Mouse (Mus musculus): ENCODE data around the gene Ephb2. TPM values are rescaled to one million over a fixed set of nuclear protein-coding genes. Genes with fewer than 3 reads are reported as not detected.

Ephb2 gene
- polyA plus RNA-seq (2021; fragmentation: Nextera tagmentation), result 0.70 and 1.6 TPM in 2 replicates
- long read RNA-seq, experiment 1, partial matches to known transcripts, result 1 of 5 reads
- long read RNA-seq, experiment 1, other reads (novel, unspliced or antisense), result 4 of 5 reads
- long read RNA-seq, experiment 2, partial matches to known transcripts, result 0 of 2 reads
- long read RNA-seq, experiment 2, other reads (novel, unspliced or antisense), result 2 of 2 reads

DNA sequence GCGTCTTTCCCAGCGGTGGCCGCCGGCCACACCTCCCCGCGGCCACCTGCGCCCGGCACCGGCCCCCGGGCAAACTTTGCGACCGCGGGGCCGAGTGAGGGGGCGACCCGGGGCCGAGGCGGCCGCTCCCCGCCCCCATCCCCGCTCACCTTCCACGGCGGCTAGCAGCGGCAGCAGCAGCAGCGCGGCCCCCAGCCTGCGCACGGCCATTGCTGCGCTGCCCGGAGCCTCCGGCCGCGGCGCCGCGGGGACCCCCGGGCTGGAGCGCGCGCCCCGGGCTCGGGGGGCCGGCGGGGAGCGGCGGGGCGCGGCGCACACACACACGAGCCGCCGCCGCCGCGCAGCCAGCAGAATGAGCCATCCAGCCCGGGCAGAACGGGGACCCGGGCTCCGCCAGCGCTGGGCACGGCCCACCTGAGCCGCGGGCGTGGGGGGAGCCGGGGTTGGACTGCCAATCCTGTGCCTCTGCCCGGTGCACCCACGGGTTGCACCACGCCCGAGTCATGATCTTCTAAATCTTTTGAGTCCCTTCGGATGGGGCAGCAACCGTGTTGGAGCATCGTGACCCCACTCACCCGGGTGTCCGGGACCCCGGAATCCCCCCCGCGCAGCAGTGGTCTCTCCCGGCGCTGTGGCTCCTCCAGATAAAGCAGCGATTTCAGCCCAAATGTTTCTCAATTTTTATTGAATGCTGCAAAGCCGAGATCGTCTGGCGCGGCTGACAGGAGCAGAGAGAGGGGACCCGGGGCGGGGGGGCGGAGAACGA lies at the start of gene Ephb2:
Gene Ephb2 (minus strand): TSS at position 368 of the 766 bp plus-strand sequence.

DNA sequence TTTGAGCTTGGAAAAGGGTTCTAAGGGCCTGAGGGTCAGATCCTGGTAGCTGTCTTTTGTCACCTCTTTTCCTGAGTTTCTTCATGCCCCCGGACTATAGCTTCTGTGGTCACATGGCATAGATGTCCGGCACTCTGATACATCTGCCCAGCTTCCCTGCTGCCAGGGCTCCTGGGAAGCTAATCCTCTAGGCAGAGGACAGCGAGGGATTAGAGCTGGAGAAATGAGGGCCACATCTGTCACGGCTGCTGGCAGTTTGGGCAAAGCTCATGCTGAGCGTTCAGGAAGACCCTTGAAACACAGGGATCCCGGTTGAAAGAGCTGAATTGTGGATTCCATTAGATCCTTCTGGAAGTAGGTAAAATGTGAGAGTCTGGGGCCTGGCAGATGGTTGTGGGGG lies 213.4 kb downstream of the Ephb2 start, which contains the start of gene Lactbl1:
Gene Lactbl1 (plus strand): TSS at position 234 of the 400 bp plus-strand sequence.

DNA sequence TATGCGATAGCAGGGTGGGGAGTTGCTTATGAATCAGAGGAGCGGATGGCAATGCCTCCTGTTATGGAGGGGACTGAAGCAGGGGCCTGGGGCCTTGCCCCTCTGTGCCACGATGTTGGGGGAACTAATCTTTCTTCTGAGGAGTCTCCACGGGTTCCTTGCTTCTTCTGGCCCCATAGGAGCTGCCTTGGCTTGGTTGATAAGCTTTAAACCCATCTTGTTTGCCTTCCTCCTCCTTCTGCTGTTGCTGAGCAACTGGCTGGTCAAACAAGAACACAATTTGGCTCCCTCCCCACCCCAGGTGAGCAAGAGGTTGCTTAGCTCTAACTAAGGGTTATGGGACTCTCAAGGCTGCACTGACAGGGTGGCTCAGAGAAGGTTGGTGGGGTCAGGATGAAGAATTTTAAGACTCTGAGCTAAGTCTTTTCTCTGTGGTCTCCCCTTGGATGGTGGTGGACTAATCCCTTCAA lies 225.4 kb downstream of the Ephb2 start, which contains the start of gene Tex46:
Gene Tex46 (plus strand): TSS at position 51 of the 470 bp plus-strand sequence.

DNA sequence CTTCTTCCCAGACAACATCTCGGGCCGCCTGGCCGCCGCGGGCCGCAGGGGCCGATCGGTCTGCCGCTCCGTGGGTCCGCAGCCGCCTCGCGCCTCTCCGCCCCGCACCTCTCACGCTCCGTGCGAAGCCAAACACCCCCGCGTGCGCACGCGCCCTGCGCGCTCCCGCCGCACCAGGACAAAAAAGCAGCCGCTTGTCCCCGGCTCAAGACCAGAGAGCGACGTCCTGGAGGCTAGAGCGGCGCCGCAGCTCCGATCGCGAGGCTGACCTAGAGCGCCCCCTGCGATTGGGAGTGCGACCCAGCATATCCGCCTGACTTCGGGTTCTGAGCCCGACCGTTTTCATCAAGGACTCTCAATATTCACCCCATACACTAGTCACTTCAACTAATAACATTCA lies 233.2 kb downstream of the Ephb2 start, which contains the start of gene Kdm1a:
Gene Kdm1a (minus strand): TSS at position 156 of the 400 bp plus-strand sequence.

Other genes with a start within 250 kb of the Ephb2 start
- 8.3 and 12.0 TPM in 2 replicates for gene Kdm1a, start 233.3 kb downstream of the Ephb2 start, polyA plus RNA-seq (2021; fragmentation: Nextera tagmentation)
- not detected in 2 replicates for gene Tex46, start 225.6 kb downstream of the Ephb2 start, polyA plus RNA-seq (2021; fragmentation: Nextera tagmentation)
- gene Lactbl1, start 213.4 kb downstream of the Ephb2 start, polyA plus RNA-seq (2021; fragmentation: Nextera tagmentation), result not detected in 2 replicates
- 186 and 205 TPM in 2 replicates for gene C1qb, start 50.2 kb upstream of the Ephb2 start, polyA plus RNA-seq (2021; fragmentation: Nextera tagmentation)
- gene C1qc, start 57.1 kb upstream of the Ephb2 start, polyA plus RNA-seq (2021; fragmentation: Nextera tagmentation), result 128 and 146 TPM in 2 replicates
- gene C1qa, start 62.8 kb upstream of the Ephb2 start, polyA plus RNA-seq (2021; fragmentation: Nextera tagmentation), result 166 and 196 TPM in 2 replicates
- 0.38 and 0.88 TPM in 2 replicates for gene Epha8, start 120.8 kb upstream of the Ephb2 start, polyA plus RNA-seq (2021; fragmentation: Nextera tagmentation)
- 1.3 and 1.5 TPM in 2 replicates for gene Zbtb40, start 212.8 kb upstream of the Ephb2 start, polyA plus RNA-seq (2021; fragmentation: Nextera tagmentation)